Mouse (Mus musculus) forebrain, embryonic 12.5 days (tissue): ENCODE results near the gene Gphn. TPM values are rescaled to one million over a fixed set of nuclear protein-coding genes. Genes with fewer than 3 reads are reported as not detected.
"Not testable (repeated sequence)": the region's sequence is repeated elsewhere in the genome, so short reads cannot be mapped to it uniquely, and the experiment has no call there.

Experiments used
- ATAC-seq: fragments of 200-750 bp; cut with Nextera tagmentation; 2 replicates; pipeline ENCODE4 v1.8.0; 2017; ENCODE audit warnings: moderate TSS enrichment; ENCODE audit not compliant: low FRiP score
- H3K27ac ChIP-seq: fragments of 300-500 bp; sonication (generic); 2 replicates; pipeline ENCODE4 v1.5.1; 2016; ENCODE audit warnings: mild to moderate bottlenecking
- H3K27me3 ChIP-seq: fragments of 300-500 bp; sonication (generic); 2 replicates; pipeline ENCODE4 v1.6.1; 2016; ENCODE audit warnings: mild to moderate bottlenecking
- H3K36me3 ChIP-seq: fragments of 300-500 bp; sonication (generic); replicated peaks from 2 replicates; pipeline ENCODE4 v1.6.1; 2016; ENCODE audit warnings: mild to moderate bottlenecking
- H3K4me1 ChIP-seq: fragments of 300-500 bp; sonication (generic); 2 replicates; pipeline ENCODE4 v1.6.1; 2016
- H3K4me2 ChIP-seq: fragments of 300-500 bp; sonication (generic); 2 replicates; pipeline ENCODE4 v1.6.1; 2016; ENCODE audit warnings: mild to moderate bottlenecking, moderate library complexity
- H3K4me3 ChIP-seq: fragments of 300-500 bp; sonication (generic); replicated peaks from 2 replicates; pipeline ENCODE4 v1.5.1; 2016; ENCODE audit warnings: mild to moderate bottlenecking
- H3K9ac ChIP-seq: fragments of 300-500 bp; sonication (generic); 2 replicates; pipeline ENCODE4 v1.6.1; 2016; ENCODE audit warnings: mild to moderate bottlenecking
- H3K9me3 ChIP-seq: fragments of 300-500 bp; sonication (generic); 2 replicates; pipeline ENCODE4 v1.6.1; 2016
- WGBS: fragments of 180-500 bp; shearing (Covaris S2); methylation state at CpG from one replicate; pipeline ENCODE4 v1.1.7; 2016; 5-methylcytosine and 5-hydroxymethylcytosine counted together
- polyA plus RNA-seq: library from polyadenylated mRNA; unstranded; fragments of >200 nt; fragmentation: Nextera tagmentation; extraction: Ambion mirVana; gene quantifications from 2 replicates; pipeline ENCODE4 v1.2.1, GENCODE M21; 2016

Gphn gene
- polyA plus RNA-seq, 1 experiment from 2014 or later = 18.4 TPM

- H3K9ac ChIP-seq = no peak overlapping the region
- H3K27me3 ChIP-seq = no peaks in the 10 kb centered on the region
- WGBS = 54% methylated on average over 1 of the region's 1 CpGs
Measured at GRCm38 (mm10) chr12:78522176-78522575, 296.0 kb downstream of the Gphn start.

DNA sequence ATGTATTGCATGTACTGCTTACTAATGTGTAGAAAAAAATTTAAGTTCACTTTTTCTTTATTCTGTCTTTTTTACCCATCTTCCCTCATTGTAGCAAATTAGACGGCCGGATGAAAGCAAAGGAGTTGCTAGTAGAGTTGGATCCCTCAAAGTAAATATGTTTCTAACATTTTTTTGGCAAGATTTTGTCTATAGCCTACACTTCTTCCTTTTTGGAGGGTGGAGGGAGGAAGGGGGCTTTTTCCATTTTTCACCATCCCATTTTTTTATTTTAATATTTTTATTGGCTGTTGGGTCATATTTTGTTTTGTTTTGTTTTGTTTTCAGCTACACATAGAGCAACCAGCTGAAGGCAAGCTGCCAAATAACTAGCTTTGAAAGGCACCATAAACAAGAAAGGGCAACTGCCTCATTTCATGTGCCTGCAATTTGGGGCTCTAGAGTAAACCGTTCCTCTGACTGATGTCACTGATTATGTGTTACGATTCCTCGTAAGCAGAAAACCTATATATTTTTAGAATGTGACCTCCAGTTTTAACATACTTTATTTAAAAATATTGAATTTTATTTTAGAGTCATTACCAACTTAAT, 296.7 kb downstream of the Gphn start:
- no peak overlapping the region for H3K27ac ChIP-seq
- no peaks in the 10 kb centered on the region for H3K27me3 ChIP-seq
- 90% methylated on average over 5 of the region's 5 CpGs for WGBS
- ATAC-seq = no peak
- no peaks in the 10 kb centered on the region for H3K36me3 ChIP-seq
- H3K9me3 ChIP-seq = no peaks in the 10 kb centered on the region
- no peak overlapping the region for H3K4me2 ChIP-seq
- no peaks in the 10 kb centered on the region for H3K4me1 ChIP-seq
- H3K4me3 ChIP-seq = no peak overlapping the region
- no peak overlapping the region for H3K9ac ChIP-seq

More at GRCm38 (mm10) chr12:78522176-78522575, 296.0 kb downstream of the Gphn start:
- Histone ChIP-seq H3K4me1 (no peaks in the 10 kb centered on the region), H3K9me3 (no peaks in the 10 kb centered on the region), H3K4me3 (no peak overlapping the region), H3K4me2 (no peak overlapping the region), H3K27ac (no peak overlapping the region), H3K36me3 (no peaks in the 10 kb centered on the region)
- no peak for ATAC-seq

- not testable (repeated sequence) for H3K9me3 ChIP-seq, H3K27ac ChIP-seq, H3K27me3 ChIP-seq, ATAC-seq, H3K4me1 ChIP-seq, H3K9ac ChIP-seq, H3K4me3 ChIP-seq, H3K36me3 ChIP-seq, H3K4me2 ChIP-seq
Measured at GRCm38 (mm10) chr12:78537590-78537989, 311.4 kb downstream of the Gphn start.

DNA sequence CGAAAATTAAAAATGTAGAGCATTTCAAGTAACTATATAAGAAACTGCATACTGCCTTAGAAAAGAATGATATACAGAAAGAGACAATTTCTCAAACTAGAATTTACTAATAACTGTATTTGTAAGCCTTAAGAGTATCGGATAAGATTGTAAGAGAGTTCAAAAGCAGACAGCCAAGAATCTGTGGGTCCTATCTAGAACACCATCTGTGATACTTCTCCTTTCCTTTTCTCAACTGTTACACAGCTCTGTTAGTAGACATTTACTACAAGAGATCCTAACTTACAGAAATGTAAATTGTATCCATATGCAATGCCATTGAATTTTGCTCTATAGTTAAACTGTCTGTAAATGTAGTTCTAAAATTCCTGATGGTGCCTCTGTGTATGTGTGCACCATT, 324.7 kb downstream of the Gphn start:
- Histone ChIP-seq H3K27me3 (no peaks in the 10 kb centered on the region), H3K9ac (no peak overlapping the region), H3K4me3 (no peak overlapping the region), H3K4me2 (no peak overlapping the region), H3K9me3 (no peaks in the 10 kb centered on the region), H3K27ac (no peak overlapping the region), H3K36me3 (no peaks in the 10 kb centered on the region), H3K4me1 (no peaks in the 10 kb centered on the region)
- no peak for ATAC-seq
- WGBS = 94% methylated on average over 2 of the region's 2 CpGs

DNA sequence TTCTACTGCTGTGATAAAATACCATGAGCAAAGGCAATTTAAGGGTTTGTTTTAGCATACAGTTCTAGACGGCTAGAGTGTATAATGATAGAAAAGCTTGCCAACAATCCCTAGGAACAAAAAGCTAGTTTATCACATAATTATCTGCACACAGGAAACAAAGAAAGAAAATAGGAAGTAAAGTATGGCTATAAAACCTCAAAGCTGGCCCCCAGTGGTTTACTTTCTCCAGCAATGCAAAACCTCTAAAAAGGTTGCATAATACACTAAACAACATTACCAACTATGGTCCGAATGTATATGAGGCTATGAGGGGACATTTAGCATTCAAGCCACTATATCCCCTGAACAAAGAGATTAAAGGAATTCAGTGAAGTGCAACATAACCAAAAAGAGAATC, 405.6 kb downstream of the Gphn start:
- no peak overlapping the region for H3K4me2 ChIP-seq
- no peaks in the 10 kb centered on the region for H3K27me3 ChIP-seq
- no peak overlapping the region for H3K4me3 ChIP-seq
- H3K4me1 ChIP-seq = no peaks in the 10 kb centered on the region
- H3K9ac ChIP-seq = no peak overlapping the region
- H3K9me3 ChIP-seq = no peaks in the 10 kb centered on the region
- WGBS = 76% methylated on average over 2 of the region's 2 CpGs
- no peak for ATAC-seq
- no peak overlapping the region for H3K27ac ChIP-seq
- no peaks in the 10 kb centered on the region for H3K36me3 ChIP-seq

DNA sequence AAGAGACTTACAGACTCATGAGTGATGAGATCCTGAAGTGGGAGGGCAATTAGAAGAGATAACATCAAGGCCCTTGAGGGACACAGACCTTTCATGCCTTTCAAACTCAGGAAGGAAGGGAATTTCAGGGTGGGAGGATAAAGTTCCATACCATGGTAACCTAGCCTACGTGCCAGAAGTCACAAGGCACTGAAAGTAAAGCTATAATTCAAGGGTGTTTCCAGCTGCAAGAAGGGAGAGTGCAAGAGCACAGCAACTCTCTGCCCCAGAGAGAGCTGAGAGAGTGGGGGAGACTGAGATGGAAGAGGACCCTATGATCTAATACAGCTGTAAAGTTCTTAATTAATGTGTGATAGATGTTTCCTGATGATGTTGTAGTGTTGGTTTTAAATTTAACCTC, 413.3 kb downstream of the Gphn start:
- Histone ChIP-seq H3K9ac (no peak overlapping the region), H3K4me3 (no peak overlapping the region), H3K36me3 (no peaks in the 10 kb centered on the region), H3K9me3 (no peaks in the 10 kb centered on the region), H3K27ac (no peak overlapping the region), H3K27me3 (no peaks in the 10 kb centered on the region), H3K4me2 (no peak overlapping the region), H3K4me1 (no peaks in the 10 kb centered on the region)
- ATAC-seq = no peak
- 74% methylated on average over 1 of the region's 1 CpGs for WGBS

DNA sequence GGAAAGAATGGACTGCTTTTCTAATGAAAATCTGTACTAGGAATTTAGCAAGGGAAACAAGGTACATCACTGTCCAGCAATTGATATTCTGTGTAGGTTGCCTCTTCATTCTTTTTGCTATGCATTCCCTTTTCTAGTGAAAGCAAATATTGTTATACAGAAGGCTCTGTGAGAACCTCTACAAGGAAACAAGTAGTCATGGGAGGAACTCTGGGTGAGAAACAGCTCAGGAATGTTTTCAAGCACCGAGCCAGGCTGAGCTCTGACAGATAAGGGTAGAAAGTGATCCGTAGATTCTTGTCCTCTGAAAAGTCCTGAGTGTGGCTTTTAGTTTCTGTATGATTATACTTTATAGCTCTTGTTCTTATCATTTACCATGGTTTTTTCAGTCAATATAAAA, 413.9 kb downstream of the Gphn start:
- Histone ChIP-seq H3K27ac (no peak overlapping the region), H3K4me2 (no peak overlapping the region), H3K27me3 (no peaks in the 10 kb centered on the region), H3K4me3 (no peak overlapping the region), H3K9ac (no peak overlapping the region), H3K9me3 (no peaks in the 10 kb centered on the region), H3K4me1 (no peaks in the 10 kb centered on the region), H3K36me3 (no peaks in the 10 kb centered on the region)
- no peak for ATAC-seq
- WGBS = 73% methylated on average over 2 of the region's 2 CpGs

DNA sequence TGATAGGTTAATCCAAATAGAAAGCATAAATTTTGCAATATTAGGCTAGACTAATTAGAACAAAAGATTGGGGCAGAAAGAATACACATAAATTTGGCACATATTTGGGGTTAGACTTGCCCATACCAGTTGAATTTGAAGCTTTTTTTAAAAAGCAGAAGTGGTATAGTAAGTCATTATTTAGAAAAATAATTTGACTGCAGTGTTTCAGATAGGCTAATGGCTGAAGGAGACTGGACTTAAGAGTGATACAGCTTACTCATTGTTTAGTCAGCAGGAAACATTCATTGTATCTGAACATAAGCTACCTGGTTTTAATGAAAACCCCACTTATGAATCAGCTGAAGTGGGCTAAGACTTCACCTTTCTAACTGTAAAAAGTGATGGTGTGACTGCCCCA, 415.0 kb downstream of the Gphn start:
- no peak overlapping the region for H3K9ac ChIP-seq
- H3K9me3 ChIP-seq = no peaks in the 10 kb centered on the region
- H3K36me3 ChIP-seq = no peaks in the 10 kb centered on the region
- H3K4me2 ChIP-seq = no peak overlapping the region
- H3K27ac ChIP-seq = no peak overlapping the region
- no peak overlapping the region for H3K4me3 ChIP-seq
- no peaks in the 10 kb centered on the region for H3K27me3 ChIP-seq
- no peak for ATAC-seq
- H3K4me1 ChIP-seq = no peaks in the 10 kb centered on the region

- Histone ChIP-seq H3K4me3 (no peak overlapping the region), H3K36me3 (no peaks in the 10 kb centered on the region), H3K27me3 (no peaks in the 10 kb centered on the region), H3K4me1 (no peaks in the 10 kb centered on the region), H3K9ac (no peak overlapping the region), H3K9me3 (no peaks in the 10 kb centered on the region), H3K27ac (no peak overlapping the region), H3K4me2 (no peak overlapping the region)
- 72% methylated on average over 2 of the region's 2 CpGs for WGBS
- no peak for ATAC-seq
Measured at GRCm38 (mm10) chr12:78643691-78644090, 417.5 kb downstream of the Gphn start.

- no peak for ATAC-seq
- H3K27ac ChIP-seq = no peak overlapping the region
- WGBS = 91% methylated on average over 1 of the region's 1 CpGs
- H3K9me3 ChIP-seq = no peaks in the 10 kb centered on the region
- H3K36me3 ChIP-seq = no peaks in the 10 kb centered on the region
- no peak overlapping the region for H3K9ac ChIP-seq
- H3K4me1 ChIP-seq = no peaks in the 10 kb centered on the region
- no peak overlapping the region for H3K4me2 ChIP-seq
- no peak overlapping the region for H3K4me3 ChIP-seq
- no peaks in the 10 kb centered on the region for H3K27me3 ChIP-seq
Measured at GRCm38 (mm10) chr12:78645282-78645681, 419.1 kb downstream of the Gphn start.

DNA sequence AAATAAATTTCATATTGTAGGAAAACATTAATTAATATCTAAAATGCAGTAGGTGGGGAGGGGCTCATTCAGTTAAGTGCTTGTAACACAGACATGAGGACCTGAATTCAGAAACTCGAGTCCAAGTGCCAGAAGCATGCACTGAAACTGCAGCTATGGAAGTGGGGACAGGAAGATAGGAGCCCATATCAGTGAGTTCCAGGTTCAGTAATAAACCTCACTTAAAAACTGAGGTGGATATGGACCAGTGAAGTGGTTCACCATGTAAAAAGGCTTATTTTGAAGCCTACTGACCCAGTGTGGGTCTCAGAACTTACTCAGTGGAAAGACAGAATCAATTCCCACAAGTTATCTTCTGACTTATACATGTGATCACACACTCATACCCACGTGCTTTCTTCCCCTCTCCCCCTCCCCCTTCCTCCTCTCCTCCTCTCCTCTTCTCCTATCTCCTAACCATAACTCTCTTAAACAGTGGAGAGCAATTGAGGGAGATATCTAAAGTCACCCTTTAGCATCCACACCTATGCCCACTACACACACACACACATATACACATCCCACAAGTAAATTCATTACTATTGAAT, 433.6 kb downstream of the Gphn start:
- no peak overlapping the region for H3K27ac ChIP-seq
- 74% methylated on average over 2 of the region's 2 CpGs for WGBS
- H3K9ac ChIP-seq = no peak overlapping the region
- no peaks in the 10 kb centered on the region for H3K4me1 ChIP-seq
- ATAC-seq = no peak
- H3K36me3 ChIP-seq = no peaks in the 10 kb centered on the region
- no peaks in the 10 kb centered on the region for H3K9me3 ChIP-seq
- no peak overlapping the region for H3K4me3 ChIP-seq
- no peak overlapping the region for H3K4me2 ChIP-seq
- no peaks in the 10 kb centered on the region for H3K27me3 ChIP-seq

DNA sequence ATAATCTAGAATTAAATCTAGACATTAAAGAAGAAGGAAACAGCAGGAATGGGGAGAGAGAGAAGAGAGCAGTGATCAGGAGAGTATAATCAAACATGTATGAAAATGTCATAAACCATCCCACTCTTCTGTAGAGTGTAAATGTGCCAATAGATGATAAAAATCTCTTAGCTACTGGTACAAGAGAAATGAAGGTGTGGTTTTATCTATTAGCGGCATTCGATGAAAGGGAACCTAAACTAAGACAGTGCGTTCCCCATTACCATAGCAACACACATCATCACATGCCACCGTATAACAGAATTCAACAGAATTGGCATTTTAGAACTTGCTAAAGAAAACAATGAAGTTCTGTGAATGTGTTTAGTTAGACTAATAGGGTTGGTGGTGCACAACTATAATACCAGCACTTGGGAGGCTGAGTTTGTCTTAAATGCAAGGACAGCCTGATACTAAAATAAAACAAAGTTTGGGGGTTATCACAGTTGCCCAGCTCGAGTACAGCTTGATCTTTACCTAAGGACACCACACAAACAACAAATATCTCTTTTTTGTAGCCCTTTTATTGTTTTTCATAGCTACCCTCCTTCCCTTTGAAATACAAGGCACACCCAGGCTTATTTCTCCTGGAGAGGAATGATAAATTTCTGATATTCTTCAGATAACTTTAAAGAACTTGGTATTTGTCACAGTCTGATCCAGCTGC, 452.1 kb downstream of the Gphn start:
- no peak for ATAC-seq
- Histone ChIP-seq H3K9me3 (no peaks in the 10 kb centered on the region), H3K27ac (no peak overlapping the region), H3K9ac (no peak overlapping the region), H3K4me3 (no peak overlapping the region), H3K27me3 (no peaks in the 10 kb centered on the region), H3K4me2 (no peak overlapping the region), H3K4me1 (no peaks in the 10 kb centered on the region), H3K36me3 (no peaks in the 10 kb centered on the region)
- WGBS = 82% methylated on average over 5 of the region's 5 CpGs

DNA sequence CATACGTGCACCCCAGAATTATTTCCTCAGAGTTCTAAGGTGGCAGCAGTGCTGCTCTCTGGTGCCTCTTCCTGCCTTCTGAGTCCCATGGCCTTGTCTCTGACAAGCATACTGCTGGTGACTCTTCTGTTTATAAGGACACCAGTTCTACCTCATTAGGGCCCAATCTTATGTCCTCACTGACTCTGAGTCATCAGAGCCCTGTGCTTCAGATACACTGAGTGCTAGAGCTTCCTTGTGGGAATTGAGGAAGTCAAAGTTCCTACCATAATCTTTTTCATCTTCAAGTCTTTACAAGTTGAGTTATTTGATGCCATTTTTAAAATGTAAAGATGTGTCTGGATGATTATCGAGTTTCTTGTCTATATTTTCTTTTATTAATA, 452.6 kb downstream of the Gphn start:
- WGBS = 90% methylated on average over 2 of the region's 2 CpGs
- no peaks in the 10 kb centered on the region for H3K9me3 ChIP-seq
- ATAC-seq = no peak
- no peak overlapping the region for H3K9ac ChIP-seq
- H3K27me3 ChIP-seq = no peaks in the 10 kb centered on the region
- no peak overlapping the region for H3K4me3 ChIP-seq
- no peak overlapping the region for H3K4me2 ChIP-seq
- H3K36me3 ChIP-seq = no peaks in the 10 kb centered on the region
- no peaks in the 10 kb centered on the region for H3K4me1 ChIP-seq
- no peak overlapping the region for H3K27ac ChIP-seq
